Mouse (Mus musculus) neural tube, embryonic 15.5 days (tissue): ENCODE measurements around the gene Smu1. TPM values are rescaled to one million over a fixed set of nuclear protein-coding genes. Genes with fewer than 3 reads are reported as not detected.

ENCODE experiments used
- ATAC-seq: fragments of 200-750 bp; cut with Nextera tagmentation; 2 replicates; pipeline ENCODE4 v1.8.0; 2017; ENCODE audit warnings: mild to moderate bottlenecking, moderate TSS enrichment, moderate library complexity; ENCODE audit not compliant: low FRiP score
- H3K27ac ChIP-seq: fragments of 300-500 bp; sonication (generic); replicated peaks from 2 replicates; pipeline ENCODE4 v1.5.1; 2015; ENCODE audit warnings: mild to moderate bottlenecking, inconsistent platforms
- H3K27me3 ChIP-seq: fragments of 300-500 bp; sonication (generic); replicated peaks from 2 replicates; pipeline ENCODE4 v1.6.1; 2015; ENCODE audit warnings: inconsistent platforms
- H3K36me3 ChIP-seq: fragments of 300-500 bp; sonication (generic); 2 replicates; pipeline ENCODE4 v1.6.1; 2015; ENCODE audit warnings: inconsistent platforms
- H3K4me1 ChIP-seq: fragments of 300-500 bp; sonication (generic); 2 replicates; pipeline ENCODE4 v1.6.1; 2015; ENCODE audit warnings: inconsistent platforms
- H3K4me2 ChIP-seq: fragments of 300-500 bp; sonication (generic); 2 replicates; pipeline ENCODE4 v1.6.1; 2015; ENCODE audit warnings: inconsistent platforms, mild to moderate bottlenecking, moderate library complexity
- H3K4me3 ChIP-seq: fragments of 300-500 bp; sonication (generic); replicated peaks from 2 replicates; pipeline ENCODE4 v1.5.1; 2015; ENCODE audit warnings: mild to moderate bottlenecking, inconsistent platforms
- H3K9ac ChIP-seq: fragments of 300-500 bp; sonication (generic); replicated peaks from 2 replicates; pipeline ENCODE4 v1.6.1; 2015; ENCODE audit warnings: mild to moderate bottlenecking, inconsistent platforms
- H3K9me3 ChIP-seq: fragments of 300-500 bp; sonication (generic); replicated peaks from 2 replicates; pipeline ENCODE4 v1.6.1; 2016; ENCODE audit warnings: inconsistent platforms
- WGBS: fragments of 180-500 bp; shearing (Covaris S2); methylation state at CpG from one replicate; pipeline ENCODE4 v1.1.7; 2015; ENCODE audit warnings: mixed read lengths; 5-methylcytosine and 5-hydroxymethylcytosine counted together
- microRNA counts: library from miRNA; unstranded; fragments of <30 nt; microRNA quantifications from one replicate; lab custom pipeline; 2016
- microRNA-seq: library from miRNA; unstranded; fragments of <30 nt; microRNA quantifications from one replicate; pipeline ENCODE4, GENCODE M21; 2017
- polyA plus RNA-seq: library from polyadenylated mRNA; unstranded; fragments of >200 nt; fragmentation: Nextera tagmentation; extraction: Ambion mirVana; gene quantifications from 2 replicates; pipeline ENCODE4 v1.2.1, GENCODE M21; 2015

The Smu1 gene
- polyA plus RNA-seq, 1 experiment from 2014 or later: 107 TPM

- ATAC-seq: no peak
- Histone ChIP-seq H3K36me3 (peaks cover 14% of the 10 kb centered on the region), H3K9ac (no peak overlapping the region), H3K4me3 (no peak overlapping the region), H3K4me1 (peaks cover 25% of the 10 kb centered on the region), H3K4me2 (no peak overlapping the region), H3K9me3 (no peaks in the 10 kb centered on the region), H3K27me3 (no peaks in the 10 kb centered on the region), H3K27ac (no peak overlapping the region)
- WGBS: 91% methylated on average over 8 of the region's 8 CpGs
Measured at GRCm38 (mm10) chr4:40700216-40700615, 57.5 kb downstream of the Smu1 start.

GRCm38 (mm10) chr4:40697059-40697458 is 60.7 kb downstream of the Smu1 start:
- Histone ChIP-seq H3K27me3 (no peaks in the 10 kb centered on the region), H3K4me3 (no peak overlapping the region), H3K36me3 (peaks cover 41% of the 10 kb centered on the region), H3K4me2 (no peak overlapping the region), H3K4me1 (peaks cover 9% of the 10 kb centered on the region), H3K27ac (no peak overlapping the region), H3K9me3 (no peaks in the 10 kb centered on the region), H3K9ac (no peak overlapping the region)
- 87% methylated on average over 7 of the region's 7 CpGs for WGBS
- no peak for ATAC-seq

GRCm38 (mm10) chr4:40691100-40691499 is 66.6 kb downstream of the Smu1 start:
- H3K9me3 ChIP-seq: no peaks in the 10 kb centered on the region
- H3K9ac ChIP-seq: no peak overlapping the region
- H3K4me3 ChIP-seq: no peak overlapping the region
- no peak overlapping the region for H3K4me2 ChIP-seq
- ATAC-seq: no peak
- WGBS: 90% methylated on average over 11 of the region's 11 CpGs
- H3K27me3 ChIP-seq: no peaks in the 10 kb centered on the region
- peaks cover 75% of the 10 kb centered on the region for H3K36me3 ChIP-seq
- H3K4me1 ChIP-seq: no peaks in the 10 kb centered on the region
- no peak overlapping the region for H3K27ac ChIP-seq

MicroRNAs encoded within 50 kb of the gene (microRNA counts, 519-probe panel; counts per million panel counts)
- 1,438 counts per million, percentile 13 among the panel's probes with 10 or more counts for microRNA mmu-miR-207 (lab: Ali Mortazavi, UCI)

Small RNAs within 50 kb of the gene (microRNA-seq; reads per million reads assigned to microRNA genes)
- not detected for gene Mir207

Other genes starting within 250 kb of the Smu1 start
- gene Aptx, start 54.7 kb downstream of the Smu1 start, polyA plus RNA-seq: 41.0 and 41.2 TPM in 2 replicates
- 652 and 681 TPM in 2 replicates for gene Dnaja1, start 35.8 kb downstream of the Smu1 start, polyA plus RNA-seq
- 8.8 and 16.6 TPM in 2 replicates for gene B4galt1, start 96.1 kb upstream of the Smu1 start, polyA plus RNA-seq
- 4.2 TPM in 1 of 2 replicates, not detected in the other for gene Spink4, start 162.1 kb upstream of the Smu1 start, polyA plus RNA-seq
- gene Bag1, start 190.4 kb upstream of the Smu1 start, polyA plus RNA-seq: 195 and 200 TPM in 2 replicates
- gene Chmp5, start 190.5 kb upstream of the Smu1 start, polyA plus RNA-seq: 137 and 147 TPM in 2 replicates
- 95.2 and 97.9 TPM in 2 replicates for gene Nfx1, start 213.0 kb upstream of the Smu1 start, polyA plus RNA-seq